Mouse (Mus musculus) kidney, adult 8-10 months (tissue): ENCODE data around the gene Zfp990.
"Not testable (repeated sequence)": the region's sequence is repeated elsewhere in the genome, so short reads cannot be mapped to it uniquely, and the experiment has no call there.

Experiments used
- DNase-seq, 2 experiments: peaks; one replicate each; pipeline ENCODE4 v3.0.0; 2022

Gene Zfp990

DNA sequence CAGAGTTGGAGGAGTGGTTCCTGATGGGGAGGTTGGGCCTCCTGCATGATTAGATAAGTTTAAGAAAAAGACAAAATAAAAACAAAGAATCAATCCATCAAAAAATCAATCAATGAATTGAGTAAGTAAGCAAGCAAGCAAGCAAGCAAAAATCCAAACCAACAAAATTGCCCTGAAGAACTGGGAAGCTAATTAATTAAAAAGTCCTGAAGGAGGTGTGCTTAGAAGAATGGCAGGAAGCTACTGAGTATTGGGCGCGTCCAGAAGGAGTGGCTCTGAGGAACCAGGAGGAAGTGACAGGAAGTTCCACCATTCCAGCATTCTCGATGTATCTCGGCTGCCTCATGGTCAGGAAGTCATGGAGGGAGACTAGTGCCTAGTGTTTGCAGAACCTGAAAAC lies at the start of gene Zfp990:
Zfp990 (plus strand) TSS at position 301 of the 400 bp plus-strand sequence.
- not testable (repeated sequence) for DNase-seq

DNA sequence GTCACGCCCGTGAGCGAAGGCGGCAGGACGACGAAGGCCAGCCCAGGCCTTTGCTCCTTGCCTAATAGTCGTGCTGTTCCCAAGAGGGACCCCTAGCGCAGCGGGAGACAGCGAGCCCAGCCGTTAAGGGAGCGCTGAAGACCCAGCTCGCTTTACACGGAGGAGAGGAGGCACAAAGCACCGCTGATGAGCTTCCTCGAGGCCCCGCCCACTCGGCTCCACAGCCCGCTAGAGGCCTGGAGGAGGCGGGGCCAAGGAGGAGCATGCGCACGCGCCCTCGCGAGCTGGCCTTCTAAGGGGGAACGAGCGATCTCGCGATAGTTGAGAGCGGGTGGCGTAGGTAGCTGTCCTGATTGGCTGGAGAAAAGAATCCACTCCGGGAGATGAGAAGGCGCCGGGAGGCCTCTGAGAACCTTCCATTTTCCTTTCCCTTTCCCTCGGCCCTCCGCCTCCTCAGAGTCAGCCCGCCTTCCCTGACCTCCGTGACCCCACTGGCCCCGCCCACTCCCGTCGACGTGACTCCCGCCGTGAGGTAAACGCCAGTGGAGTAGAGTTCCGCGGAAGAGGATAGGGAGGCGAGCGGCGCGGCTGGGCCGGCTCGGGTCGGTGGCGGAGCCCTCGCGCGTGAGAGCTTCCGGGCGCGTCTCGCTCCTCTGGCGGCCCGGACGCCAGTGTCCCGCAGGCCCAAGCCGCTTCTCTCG lies 46.9 kb upstream of the Zfp990 start:
- DNase-seq: peak in 1 of 2 experiments; percentile 17

DNA sequence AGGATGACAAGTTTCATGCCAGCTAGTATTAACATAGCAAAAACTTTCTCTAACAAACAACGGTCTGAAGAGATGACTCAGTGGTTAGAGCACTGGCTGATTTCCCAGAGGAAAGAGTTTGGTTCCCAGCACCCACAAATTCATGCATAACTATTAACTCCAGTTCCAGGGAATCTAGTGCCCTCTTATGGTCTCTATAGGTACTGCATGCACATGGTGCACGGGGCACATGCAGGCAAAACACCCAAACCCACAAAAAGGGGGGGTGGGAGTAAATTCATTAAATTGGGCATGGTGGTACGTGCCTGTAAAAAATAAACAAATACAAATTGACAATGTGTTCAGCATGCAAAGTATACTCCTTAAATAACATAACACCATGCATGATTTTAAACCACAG lies 32.4 kb upstream of the Zfp990 start:
- DNase-seq: no peak

DNA sequence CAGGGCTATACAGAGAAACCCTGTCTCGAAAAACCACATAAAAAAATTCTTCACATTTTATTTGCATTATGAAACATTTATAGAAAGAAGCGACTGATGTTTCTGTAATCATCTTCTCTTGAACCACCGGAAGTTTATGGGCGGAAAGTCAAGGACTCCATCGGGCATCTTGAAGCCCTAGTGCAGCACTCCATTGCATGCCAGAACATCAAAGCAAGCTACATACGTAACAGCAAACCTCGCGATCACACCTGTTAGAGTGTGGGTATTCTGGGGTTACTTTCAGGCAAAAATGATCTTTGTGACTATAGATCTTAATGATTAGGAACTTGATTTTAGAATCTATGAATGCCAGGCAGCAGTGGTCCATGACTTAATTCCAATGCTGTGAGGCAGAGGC lies 29.9 kb upstream of the Zfp990 start:
- not testable (repeated sequence) for DNase-seq

DNA sequence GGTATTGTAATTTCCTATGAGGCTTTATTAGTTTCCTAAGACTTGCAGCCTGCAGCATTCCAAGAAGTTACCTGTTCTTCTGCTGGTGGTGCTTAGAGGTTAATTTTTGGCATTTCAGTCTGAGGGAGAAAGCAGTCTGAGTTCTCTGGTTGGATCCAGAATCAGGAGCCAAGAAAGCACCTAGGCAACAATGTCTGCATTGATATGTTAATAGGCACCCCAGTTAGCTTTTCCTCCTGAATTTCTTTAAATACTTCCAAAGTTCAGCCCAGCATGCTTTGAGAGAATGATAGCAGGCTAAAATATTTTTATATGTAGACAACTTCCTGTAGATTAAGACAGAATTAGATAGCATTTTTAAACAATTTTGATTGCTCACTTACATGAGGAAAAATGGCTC lies 21.2 kb upstream of the Zfp990 start:
- no peak for DNase-seq

DNA sequence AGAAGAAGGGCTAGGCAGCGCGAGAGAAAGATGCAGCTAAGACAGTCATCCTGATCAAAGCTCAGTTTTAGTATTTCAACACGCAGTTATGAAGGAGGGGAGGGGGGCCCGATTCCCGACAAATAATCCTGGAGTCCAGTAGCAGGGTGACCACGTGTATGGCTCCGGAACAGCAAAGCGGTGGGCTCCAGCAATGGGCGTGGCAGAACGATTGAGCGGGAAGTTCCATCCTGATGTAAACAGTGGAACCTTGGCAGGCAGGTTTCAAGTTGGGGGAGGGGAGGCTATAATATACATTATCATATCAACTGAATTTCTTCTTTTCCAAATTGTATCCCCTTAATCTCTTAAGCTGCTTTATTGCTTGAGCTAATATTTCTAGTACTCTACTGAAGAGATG lies 18.4 kb upstream of the Zfp990 start:
- no peak for DNase-seq

DNA sequence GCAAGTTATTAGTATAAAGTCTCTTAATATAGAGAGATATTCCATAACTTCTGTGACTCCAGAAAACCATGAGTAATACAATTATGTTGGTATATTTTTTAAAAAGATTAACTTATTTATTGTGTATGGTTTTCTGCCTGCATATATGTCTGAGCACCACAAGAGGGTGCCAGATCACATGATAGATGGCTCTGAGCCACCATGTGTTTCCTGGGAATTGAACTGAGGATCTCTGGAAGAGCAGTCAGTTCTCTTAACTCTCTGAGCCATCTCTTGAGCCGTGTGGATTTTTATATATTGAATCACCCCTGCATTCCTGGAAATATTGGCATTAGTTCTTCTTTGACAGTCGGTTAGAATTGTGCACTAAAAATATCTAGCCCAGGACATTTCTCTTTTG lies 17.2 kb upstream of the Zfp990 start:
- DNase-seq: not testable (repeated sequence)

DNA sequence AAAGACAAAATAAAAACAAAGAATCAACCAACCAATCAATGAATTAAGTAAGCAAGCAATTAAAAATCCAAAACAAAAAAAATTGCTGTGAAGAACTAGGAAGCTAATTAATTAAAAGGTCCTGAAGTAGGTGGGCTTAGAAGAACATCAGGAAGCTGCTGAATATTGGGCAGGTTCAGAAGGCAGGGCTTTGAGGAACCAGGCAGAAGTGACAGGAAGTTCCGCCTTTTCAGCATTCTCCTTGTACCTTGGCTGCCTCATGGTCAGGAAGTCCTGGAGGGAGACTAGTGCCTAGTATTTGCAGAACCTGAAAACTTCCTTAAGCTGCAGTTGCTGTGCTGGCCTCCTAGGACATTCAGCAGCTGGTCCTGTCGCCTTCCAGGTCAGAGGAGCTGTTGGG lies 4.1 kb downstream of the Zfp990 start:
- DNase-seq: not testable (repeated sequence)

DNA sequence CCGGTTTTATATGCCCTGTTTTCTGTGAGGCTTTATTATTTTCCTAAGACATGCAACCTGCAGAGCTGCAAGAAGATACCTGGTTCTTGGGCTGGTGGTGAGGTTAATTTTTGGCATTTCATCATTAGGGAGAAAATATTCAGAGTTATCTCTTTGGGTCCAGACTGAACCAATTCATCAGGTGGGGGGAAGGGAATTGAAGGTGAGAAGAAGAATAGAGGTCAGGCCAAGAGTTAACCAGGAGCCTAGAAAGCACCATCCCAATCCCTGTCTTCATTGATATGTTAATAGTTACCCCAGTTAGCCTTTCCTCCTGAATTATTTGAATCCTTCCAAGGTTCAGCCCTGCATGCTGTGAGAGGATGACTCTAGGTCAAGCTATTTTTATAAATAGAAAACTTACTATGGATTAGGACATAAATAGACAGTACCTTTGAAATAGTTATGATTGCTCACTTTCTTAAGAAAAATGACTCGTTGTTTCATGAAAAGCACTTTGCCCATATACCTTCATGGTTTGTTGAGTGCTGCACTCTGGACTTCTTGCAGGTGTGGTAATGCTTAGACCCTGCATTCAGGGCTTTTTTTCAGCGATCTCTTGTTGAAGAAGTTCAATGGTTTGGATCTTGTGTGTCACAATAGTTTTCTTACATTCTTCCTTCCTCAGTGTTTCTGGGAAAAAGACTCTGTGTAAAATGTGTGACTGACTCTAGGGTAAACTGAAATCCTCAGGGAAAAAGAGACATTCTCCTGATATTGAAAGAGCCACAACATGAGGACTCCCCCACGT lies 5.4 kb downstream of the Zfp990 start:
- not testable (repeated sequence) for DNase-seq

DNA sequence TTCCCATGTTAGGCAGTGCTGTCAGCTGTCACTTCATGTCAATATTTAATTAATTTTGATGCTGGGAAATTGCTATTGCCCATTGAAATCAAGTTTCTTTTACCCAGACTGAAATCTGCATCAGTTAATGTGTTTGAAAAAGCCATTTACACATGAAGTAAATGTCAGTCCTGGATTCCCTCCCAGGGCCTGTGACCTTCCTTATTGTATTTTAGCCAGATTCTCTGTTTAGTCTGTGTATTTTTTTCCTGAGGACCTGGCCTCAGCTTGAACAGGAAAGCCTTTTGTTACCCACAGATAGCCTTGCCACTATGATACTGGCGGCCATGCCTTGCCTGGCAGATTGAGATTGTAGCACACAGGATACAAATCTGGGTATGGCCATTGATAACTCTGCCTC lies 6.8 kb downstream of the Zfp990 start:
- not testable (repeated sequence) for DNase-seq

DNA sequence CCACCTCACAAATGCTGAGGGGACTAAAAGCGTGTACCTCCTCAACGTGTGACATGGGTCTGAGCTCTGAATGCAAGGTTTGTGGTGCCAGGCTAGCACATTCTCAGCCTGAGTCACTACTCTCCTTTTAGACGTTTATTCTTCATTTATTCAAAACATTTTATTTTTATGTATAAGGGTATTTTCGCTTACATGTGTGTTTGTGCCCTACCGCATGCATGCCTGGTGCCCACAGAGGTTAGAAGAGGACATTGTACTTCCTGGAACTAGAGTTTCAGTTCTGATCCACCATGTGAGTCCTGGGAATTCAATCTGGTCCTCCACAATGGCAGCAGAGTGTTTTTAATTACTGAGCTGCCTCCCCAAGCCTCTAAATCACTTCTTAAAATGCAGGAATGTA lies 33.3 kb downstream of the Zfp990 start:
- DNase-seq: not testable (repeated sequence)

DNA sequence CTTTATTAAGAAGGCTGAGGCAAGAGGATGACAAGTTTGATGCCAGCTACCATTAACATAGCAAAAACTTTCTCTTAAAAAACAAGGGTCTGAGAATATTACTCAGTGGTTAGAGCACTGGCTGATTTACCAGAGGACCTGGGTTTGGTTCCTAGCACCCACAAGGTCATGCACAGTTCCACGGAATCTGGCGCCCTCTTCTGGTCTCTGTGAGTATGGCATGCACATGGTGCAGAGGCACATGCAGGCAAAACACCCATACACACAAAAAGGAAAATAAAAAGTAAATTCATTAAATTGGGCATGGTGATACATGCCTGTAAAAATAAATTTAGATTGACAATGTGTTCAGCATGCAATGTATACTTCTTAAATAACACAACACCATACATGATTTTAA lies 34.5 kb downstream of the Zfp990 start:
- DNase-seq: not testable (repeated sequence)

DNA sequence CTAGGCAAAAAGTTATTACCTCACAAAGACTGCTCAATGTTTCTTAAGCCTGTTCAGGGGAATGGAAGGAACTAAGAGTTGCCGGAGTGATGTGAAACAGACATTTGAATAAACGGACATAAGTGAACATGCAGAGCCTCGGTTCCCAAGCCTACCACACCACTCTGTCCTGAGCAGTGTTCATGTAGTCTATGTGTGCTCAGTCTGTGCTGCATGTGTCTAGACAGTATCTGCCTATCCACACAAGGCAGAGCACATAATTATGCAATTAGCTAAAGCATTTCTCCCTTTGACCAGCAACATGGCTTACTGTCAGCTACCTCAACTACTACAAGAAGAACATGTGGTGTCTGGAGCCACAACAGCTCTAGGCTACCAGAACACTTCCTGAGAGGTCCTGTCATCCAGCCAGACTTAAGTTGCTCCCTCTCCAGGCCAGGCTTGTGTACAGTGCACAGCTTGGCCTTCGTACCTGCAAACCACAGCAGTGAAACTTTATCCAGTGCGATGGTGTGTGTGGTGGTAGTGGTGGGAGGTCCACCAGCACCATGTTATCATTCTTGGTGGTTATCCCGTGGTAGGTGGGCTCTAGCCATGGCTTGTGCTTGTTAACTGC lies 35.3 kb downstream of the Zfp990 start:
- not testable (repeated sequence) for DNase-seq

DNA sequence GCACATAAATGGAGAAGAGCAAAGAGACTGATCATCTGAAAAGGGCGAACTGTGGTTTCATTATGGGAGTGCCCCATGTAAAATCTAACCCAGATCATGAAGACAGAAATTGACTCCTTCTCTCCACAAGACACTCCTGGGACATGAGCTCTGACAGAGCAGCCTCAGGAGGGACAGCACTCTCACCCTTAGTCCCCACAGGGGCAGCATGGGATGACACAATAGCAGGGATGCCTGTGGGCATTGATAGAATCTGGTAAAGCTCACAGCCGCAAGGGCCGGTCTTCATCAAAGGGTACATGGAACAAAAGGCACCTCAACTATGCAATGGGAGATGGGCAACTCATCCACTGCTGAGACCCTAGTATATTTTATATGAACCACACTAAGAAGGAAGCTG lies 35.9 kb downstream of the Zfp990 start:
- DNase-seq: not testable (repeated sequence)

DNA sequence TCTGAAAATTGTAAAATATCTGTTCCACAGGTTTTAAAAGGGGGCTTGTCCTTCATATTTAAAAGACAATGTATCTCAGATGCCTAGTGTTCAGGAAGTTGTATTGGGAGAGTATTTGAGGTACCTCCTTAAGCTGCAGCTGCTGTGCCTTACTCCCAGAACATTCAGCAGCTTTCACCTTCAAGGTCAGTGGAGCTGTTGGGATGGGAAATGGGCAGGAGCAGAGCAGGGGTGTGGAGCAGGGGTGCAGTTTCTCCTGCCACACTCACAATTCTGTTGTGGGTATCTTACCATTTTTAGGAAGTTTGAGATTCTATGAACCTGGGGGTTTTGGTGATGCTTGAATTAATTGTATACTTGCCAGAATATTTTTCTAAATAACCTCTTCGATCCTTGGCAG lies 46.1 kb downstream of the Zfp990 start:
- no peak for DNase-seq

DNA sequence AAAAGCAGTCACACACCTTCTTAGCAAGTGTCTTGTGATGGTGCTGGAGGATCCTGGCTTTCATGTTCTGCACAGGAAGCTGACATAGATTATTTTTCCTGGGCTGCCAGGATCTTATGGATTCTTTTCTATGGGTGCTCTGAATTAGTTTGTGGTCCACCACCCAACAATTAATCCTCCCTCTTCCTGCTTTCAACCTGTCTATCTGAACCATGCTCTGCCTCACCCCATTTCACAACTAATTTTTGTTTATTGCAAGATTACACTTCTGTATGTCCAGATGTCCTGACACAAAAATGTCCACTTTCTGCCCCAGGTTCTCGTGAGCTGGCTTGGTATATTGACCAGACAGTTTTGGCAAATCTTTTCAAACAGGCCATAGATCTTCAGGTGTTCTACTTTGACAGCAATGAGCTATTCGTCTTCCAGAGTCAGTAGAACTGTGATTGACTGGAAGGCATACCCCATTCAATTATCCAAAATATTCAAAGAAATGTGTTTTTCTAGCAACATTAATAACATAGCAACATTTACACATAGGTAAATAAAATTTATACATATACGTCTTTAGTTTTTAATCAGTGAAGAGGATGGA lies 49.0 kb downstream of the Zfp990 start:
- no peak for DNase-seq

DNA sequence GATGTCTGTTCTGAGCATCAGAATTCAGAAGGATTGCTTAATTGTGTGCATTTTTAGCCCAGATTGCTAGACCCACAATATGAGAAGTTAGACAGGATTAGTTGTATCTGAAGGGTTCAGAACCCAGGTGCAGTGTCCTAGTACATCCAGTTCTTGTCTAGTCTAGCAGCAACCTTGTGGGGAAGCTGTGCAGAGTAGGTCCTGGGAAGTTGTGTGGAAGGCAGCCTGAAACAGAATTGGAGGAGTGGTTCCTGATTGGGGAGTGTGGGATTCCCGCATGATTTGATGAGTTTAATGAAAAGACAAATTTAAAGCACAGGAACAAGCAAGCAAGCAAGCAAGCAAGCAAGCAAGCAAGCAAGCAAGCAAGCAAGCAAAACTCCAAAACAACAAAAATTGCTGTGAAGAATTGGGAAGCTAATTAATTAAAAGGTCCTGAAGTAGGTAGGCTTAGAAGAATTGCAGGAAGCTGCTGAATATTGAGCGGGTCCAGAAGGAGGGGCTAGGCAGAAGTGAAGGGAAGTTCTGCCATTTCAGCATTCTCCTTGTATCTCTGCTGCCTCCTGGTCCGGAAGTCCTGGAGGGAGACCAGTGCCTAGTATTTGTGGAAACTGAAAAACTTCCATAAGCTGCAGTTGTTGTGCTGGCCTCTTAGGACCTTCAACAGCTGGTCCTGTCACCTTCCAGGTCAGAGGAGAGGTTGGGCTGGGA lies 53.7 kb downstream of the Zfp990 start:
- no peak for DNase-seq

DNA sequence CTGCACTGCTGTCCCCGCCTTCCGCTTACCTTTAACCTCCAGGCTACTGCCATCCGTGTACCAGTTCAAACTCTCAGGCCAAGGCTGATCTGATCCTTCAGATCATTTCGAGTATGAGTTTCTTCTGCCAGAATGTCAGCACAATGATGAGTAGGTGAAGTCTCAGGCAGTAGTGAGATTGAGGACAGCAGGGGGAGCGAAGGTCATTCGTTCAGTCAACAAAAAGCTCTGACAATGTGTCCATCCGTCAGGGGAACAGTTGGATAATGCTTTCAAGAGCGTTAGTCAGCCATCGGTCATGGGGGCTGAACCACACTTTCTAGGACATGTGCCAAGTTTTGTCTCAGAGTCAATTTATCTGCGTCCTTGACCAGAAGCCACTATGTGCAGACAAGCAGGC lies 59.9 kb downstream of the Zfp990 start:
- DNase-seq: not testable (repeated sequence)

DNA sequence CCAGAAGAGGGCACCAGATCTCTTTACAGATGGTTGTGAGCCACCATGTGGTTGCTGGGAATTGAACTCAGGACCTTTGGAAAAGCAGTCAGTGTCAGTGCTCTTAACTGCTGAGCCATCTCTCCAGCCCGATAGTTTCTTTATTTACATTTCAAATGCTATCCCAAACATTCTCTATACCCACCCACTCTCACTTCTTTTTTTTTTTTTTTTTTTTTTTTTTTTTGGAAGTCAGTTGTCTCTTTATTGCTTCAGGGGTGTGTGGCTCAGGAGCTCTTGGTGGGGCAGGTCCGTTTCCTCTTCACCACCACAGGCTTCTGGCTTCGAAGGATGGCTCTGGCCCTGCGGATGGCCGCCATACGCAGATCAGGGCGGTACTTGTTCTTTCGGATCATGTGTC lies 66.1 kb downstream of the Zfp990 start:
- DNase-seq: not testable (repeated sequence)

DNA sequence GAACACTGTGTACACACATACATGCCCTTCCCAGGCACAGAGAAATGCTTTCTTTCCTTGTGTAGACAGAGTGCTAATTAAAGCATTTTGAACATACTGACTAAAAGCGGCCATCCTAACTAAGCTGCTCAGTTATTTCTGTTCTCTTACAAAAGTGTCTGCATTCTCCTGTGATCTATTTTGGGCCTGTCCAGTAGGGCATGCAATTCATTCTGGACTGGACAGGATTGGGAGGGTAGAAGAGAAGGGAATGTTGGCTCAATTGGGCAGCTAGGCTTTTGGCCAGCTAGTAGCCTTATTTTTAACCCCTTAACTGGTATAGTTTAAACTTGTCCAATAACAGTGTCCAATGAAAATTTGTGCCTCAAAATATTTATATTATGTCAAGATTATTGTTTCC lies 69.8 kb downstream of the Zfp990 start:
- not testable (repeated sequence) for DNase-seq

DNA sequence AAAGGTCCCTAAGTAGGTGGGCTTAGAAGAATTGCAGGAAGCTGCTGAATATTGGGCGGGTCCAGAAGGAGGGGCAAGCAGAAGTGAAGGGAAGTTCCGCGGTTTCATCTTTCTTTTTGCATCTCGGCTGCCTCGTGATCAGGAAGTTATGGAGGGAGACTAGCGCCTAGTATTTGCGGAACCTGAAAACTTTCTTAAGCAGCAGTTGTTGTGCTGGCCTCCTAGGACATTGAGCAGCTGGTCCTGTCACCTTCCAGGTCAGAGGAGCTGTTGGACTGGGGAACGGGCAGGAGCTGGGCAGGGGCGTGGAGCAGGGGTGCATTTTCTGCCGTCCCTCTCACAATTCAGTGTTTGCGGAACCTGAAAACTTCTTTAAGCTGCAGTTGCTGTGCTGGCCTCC lies 74.5 kb downstream of the Zfp990 start, which contains the start of gene Gm13212:
Gm13212 (plus strand) TSS at position 89 of the 400 bp plus-strand sequence.
- not testable (repeated sequence) for DNase-seq

DNA sequence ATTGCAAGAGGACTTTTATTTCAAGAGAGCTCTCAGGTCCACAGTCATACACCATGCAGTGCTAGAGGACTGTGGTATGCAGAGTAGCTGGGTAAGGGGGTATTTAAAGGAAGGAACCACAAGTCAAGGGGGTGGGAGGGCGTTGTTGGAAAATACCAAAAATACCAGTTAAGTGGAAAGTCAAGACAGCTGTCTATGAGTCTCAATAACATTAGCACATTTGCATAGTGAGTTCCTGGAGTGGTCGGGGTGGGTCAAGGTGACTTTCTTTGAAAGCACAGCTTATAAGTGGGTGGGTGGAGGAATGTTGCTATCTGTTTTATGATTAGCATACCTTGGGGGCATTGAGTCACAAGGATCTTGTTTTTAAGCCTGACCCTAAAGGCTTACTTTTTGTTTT lies 75.5 kb downstream of the Zfp990 start:
- not testable (repeated sequence) for DNase-seq
